Mouse (Mus musculus): ENCODE data around the gene Mapk11.

DNA sequence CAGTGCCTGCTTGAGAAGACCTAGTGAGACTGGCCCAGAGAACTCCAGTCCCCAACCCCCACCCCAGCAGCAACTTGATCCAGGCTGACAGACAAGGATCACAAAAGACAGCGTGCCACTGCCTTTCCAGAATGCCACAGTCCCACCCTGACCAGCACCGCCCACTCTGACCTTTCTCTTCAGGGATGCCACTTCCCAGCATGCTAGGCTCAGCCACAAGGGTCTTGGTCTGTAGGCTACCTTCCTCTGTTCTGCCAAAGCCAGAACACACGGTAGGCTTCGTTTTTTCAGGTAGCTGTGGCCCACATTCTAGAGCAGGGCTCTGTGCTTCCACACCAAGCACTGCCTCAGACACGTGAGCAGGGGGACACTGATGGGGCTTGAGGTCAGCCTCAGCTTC is 46.8 kb downstream of the Mapk11 start:
- TF ChIP-seq CTCF (IDR thresholded peaks at IDR 0.05; ENCODE audit: low read depth, low read length) (no peak), POLR2A (IDR thresholded peaks at IDR 0.05; ENCODE audit: borderline replicate concordance, low read depth, low read length) (no peak)

Measured in bone marrow macrophage, adult 2 months (primary cell).